Mouse (Mus musculus) kidney, postnatal 0 days (tissue): Measurements from ENCODE around the gene Greb1. TPM values are rescaled to one million over a fixed set of nuclear protein-coding genes. Genes with fewer than 3 reads are reported as not detected.

Source experiments
- ATAC-seq: fragments of 200-750 bp; cut with Nextera tagmentation; replicated peaks from 2 replicates; pipeline ENCODE4 v1.8.0; 2017; ENCODE audit warnings: low read depth, moderate number of reproducible peaks, moderate TSS enrichment, moderate library complexity; ENCODE audit not compliant: low FRiP score
- DNase-seq: peaks from one replicate; pipeline ENCODE4 v3.0.0-alpha.2; 2016; ENCODE audit warnings: low spot score
- H3K27ac ChIP-seq: fragments of 300-500 bp; sonication (generic); 2 replicates; pipeline ENCODE4 v1.5.1; 2014; ENCODE audit warnings: mild to moderate bottlenecking
- H3K27me3 ChIP-seq: fragments of 300-500 bp; sonication (generic); 2 replicates; pipeline ENCODE4 v1.6.1; 2014; ENCODE audit warnings: low read length, mixed read lengths; ENCODE audit not compliant: insufficient read depth
- H3K36me3 ChIP-seq: fragments of 300-500 bp; sonication (generic); 2 replicates; pipeline ENCODE4 v1.6.1; 2014; ENCODE audit warnings: low read length, mixed read lengths; ENCODE audit not compliant: insufficient read depth
- H3K4me1 ChIP-seq: fragments of 300-500 bp; sonication (generic); replicated peaks from 2 replicates; pipeline ENCODE4 v1.6.1; 2014; ENCODE audit warnings: antibody characterized with exemption, low read length, mixed read lengths; ENCODE audit not compliant: insufficient read depth
- H3K4me2 ChIP-seq: fragments of 300-500 bp; sonication (generic); 2 replicates; pipeline ENCODE4 v1.6.1; 2014; ENCODE audit warnings: mild to moderate bottlenecking, low read length, moderate library complexity, mixed read lengths
- H3K4me3 ChIP-seq: fragments of 300-500 bp; sonication (generic); replicated peaks from 2 replicates; pipeline ENCODE4 v1.5.1; 2014; ENCODE audit warnings: low read depth, low read length
- H3K9ac ChIP-seq: fragments of 300-500 bp; sonication (generic); 2 replicates; pipeline ENCODE4 v1.6.1; 2014; ENCODE audit warnings: low read depth, low read length
- H3K9me3 ChIP-seq: fragments of 300-500 bp; sonication (generic); replicated peaks from 2 replicates; pipeline ENCODE4 v1.6.1; 2016; ENCODE audit warnings: low read length, inconsistent platforms, mixed read lengths
- CTCF ChIP-seq: IDR thresholded peaks from 2 replicates; pipeline ENCODE4 v1.5.1; 2016; ENCODE audit warnings: antibody characterized with exemption, low read depth, mild to moderate bottlenecking, moderate library complexity
- WGBS: fragments of 180-500 bp; shearing (Covaris S2); extraction: QIAGEN DNeasy Blood & Tissue Kit; methylation state at CpG from one replicate; pipeline ENCODE4 v1.1.7; 2014; 5-methylcytosine and 5-hydroxymethylcytosine counted together
- polyA plus RNA-seq: library from polyadenylated mRNA; unstranded; fragments of >200 nt; fragmentation: Nextera tagmentation; extraction: Ambion mirVana; gene quantifications from 2 replicates; pipeline ENCODE4 v1.2.1, GENCODE M21; 2015

The Greb1 gene
- polyA plus RNA-seq, 1 experiment from 2014 or later, result 1.3 TPM

GRCm38 (mm10) chr12:16788600-16788999 is 12.1 kb downstream of the Greb1 start:
- no peaks in the 10 kb centered on the region for H3K4me1 ChIP-seq
- no peaks in the 10 kb centered on the region for H3K27me3 ChIP-seq
- H3K9ac ChIP-seq, result no peak overlapping the region
- DNase-seq, result no peak
- no peak overlapping the region for H3K27ac ChIP-seq
- H3K9me3 ChIP-seq, result no peaks in the 10 kb centered on the region
- H3K36me3 ChIP-seq, result no peaks in the 10 kb centered on the region
- no peak overlapping the region for H3K4me3 ChIP-seq
- H3K4me2 ChIP-seq, result no peak overlapping the region
- TF ChIP-seq CTCF, result no peak
- no peak for ATAC-seq
- WGBS, result 84% methylated on average over 2 of the region's 2 CpGs

GRCm38 (mm10) chr12:16781034-16781746 is 19.5 kb downstream of the Greb1 start:
- no peak for ATAC-seq
- no peak overlapping the region for H3K4me3 ChIP-seq
- TF ChIP-seq CTCF, result no peak
- no peaks in the 10 kb centered on the region for H3K9me3 ChIP-seq
- H3K27me3 ChIP-seq, result no peaks in the 10 kb centered on the region
- H3K27ac ChIP-seq, result no peak overlapping the region
- no peak overlapping the region for H3K9ac ChIP-seq
- no peak overlapping the region for H3K4me2 ChIP-seq
- no peak for DNase-seq
- H3K4me1 ChIP-seq, result no peaks in the 10 kb centered on the region
- WGBS, result 68% methylated on average over 14 of the region's 14 CpGs
- no peaks in the 10 kb centered on the region for H3K36me3 ChIP-seq

- H3K27ac ChIP-seq, result no peak overlapping the region
- ATAC-seq (no peak), DNase-seq (no peak)
- no peaks in the 10 kb centered on the region for H3K4me1 ChIP-seq
- no peak overlapping the region for H3K9ac ChIP-seq
- TF ChIP-seq CTCF, result no peak
- H3K4me2 ChIP-seq, result no peak overlapping the region
- WGBS, result 68% methylated on average over 3 of the region's 3 CpGs
- no peaks in the 10 kb centered on the region for H3K27me3 ChIP-seq
- no peaks in the 10 kb centered on the region for H3K36me3 ChIP-seq
- H3K4me3 ChIP-seq, result no peak overlapping the region
- H3K9me3 ChIP-seq, result no peaks in the 10 kb centered on the region
Measured at GRCm38 (mm10) chr12:16780320-16780719, 20.4 kb downstream of the Greb1 start.

- Histone ChIP-seq H3K4me3 (no peak overlapping the region), H3K4me2 (no peak overlapping the region), H3K36me3 (no peaks in the 10 kb centered on the region), H3K9me3 (no peaks in the 10 kb centered on the region), H3K27ac (no peak overlapping the region), H3K4me1 (no peaks in the 10 kb centered on the region), H3K27me3 (no peaks in the 10 kb centered on the region), H3K9ac (no peak overlapping the region)
- DNase-seq (no peak), ATAC-seq (no peak)
- whole genome bisulfite sequencing, result 84% methylated on average over 2 of the region's 2 CpGs
- no peak for TF ChIP-seq CTCF
Measured at GRCm38 (mm10) chr12:16779165-16779564, 21.5 kb downstream of the Greb1 start.

GRCm38 (mm10) chr12:16778523-16778922 is 22.2 kb downstream of the Greb1 start:
- no peaks in the 10 kb centered on the region for H3K4me1 ChIP-seq
- no peak overlapping the region for H3K27ac ChIP-seq
- H3K4me2 ChIP-seq, result no peak overlapping the region
- 58% methylated on average over 5 of the region's 5 CpGs for WGBS
- no peak overlapping the region for H3K9ac ChIP-seq
- DNase-seq (no peak), ATAC-seq (no peak)
- no peaks in the 10 kb centered on the region for H3K9me3 ChIP-seq
- H3K36me3 ChIP-seq, result no peaks in the 10 kb centered on the region
- H3K4me3 ChIP-seq, result no peak overlapping the region
- TF ChIP-seq CTCF, result no peak
- no peaks in the 10 kb centered on the region for H3K27me3 ChIP-seq

- DNase-seq (no peak), ATAC-seq (no peak)
- Histone ChIP-seq H3K27ac (no peak overlapping the region), H3K4me3 (no peak overlapping the region), H3K27me3 (no peaks in the 10 kb centered on the region), H3K36me3 (no peaks in the 10 kb centered on the region), H3K9ac (no peak overlapping the region), H3K4me2 (no peak overlapping the region), H3K4me1 (no peaks in the 10 kb centered on the region), H3K9me3 (no peaks in the 10 kb centered on the region)
- no peak for TF ChIP-seq CTCF
- WGBS, result 62% methylated on average over 3 of the region's 3 CpGs
Measured at GRCm38 (mm10) chr12:16775351-16775750, 25.3 kb downstream of the Greb1 start.

- ATAC-seq (no peak), DNase-seq (no peak)
- Histone ChIP-seq H3K9me3 (no peaks in the 10 kb centered on the region), H3K4me2 (no peak overlapping the region), H3K27ac (no peak overlapping the region), H3K9ac (no peak overlapping the region), H3K27me3 (no peaks in the 10 kb centered on the region), H3K4me3 (no peak overlapping the region), H3K4me1 (no peaks in the 10 kb centered on the region; the same call in 1 of the 2 replicates), H3K36me3 (no peaks in the 10 kb centered on the region)
- TF ChIP-seq CTCF, result no peak
- 49% methylated on average over 4 of the region's 4 CpGs for WGBS
Measured at GRCm38 (mm10) chr12:16774605-16775004, 26.1 kb downstream of the Greb1 start.
